Mouse (Mus musculus): ENCODE data around the gene Foxred2.

Gene Foxred2

DNA sequence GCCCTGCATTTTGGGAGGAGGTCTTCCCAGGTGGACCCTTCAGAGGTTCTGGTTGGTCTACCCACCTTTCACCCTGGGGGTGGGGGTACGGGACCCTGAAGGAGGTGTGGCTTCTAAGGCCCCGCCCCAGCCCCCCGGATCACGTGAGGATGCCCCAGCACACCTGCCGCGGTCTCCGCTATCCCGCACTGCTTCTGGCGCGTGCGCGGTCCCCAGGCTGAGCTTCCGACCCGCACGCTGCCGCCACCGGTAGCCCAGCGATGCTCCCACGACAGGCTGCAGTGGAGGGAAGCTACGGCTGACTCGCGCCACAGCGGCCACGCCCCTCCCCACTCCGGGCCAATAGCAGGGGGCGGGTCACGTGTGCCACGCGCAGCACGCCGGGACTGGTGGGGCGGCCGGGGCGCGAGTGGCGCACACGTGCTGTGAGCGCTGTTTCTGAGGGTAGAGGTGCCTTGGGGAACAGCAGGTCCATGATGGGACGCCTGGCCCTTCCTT is at the start of gene Foxred2:
Gene Foxred2, minus strand, starts transcription at position 319 of the 498 bp plus-strand sequence.
- peak; percentile 90 for DNase-seq

DNA sequence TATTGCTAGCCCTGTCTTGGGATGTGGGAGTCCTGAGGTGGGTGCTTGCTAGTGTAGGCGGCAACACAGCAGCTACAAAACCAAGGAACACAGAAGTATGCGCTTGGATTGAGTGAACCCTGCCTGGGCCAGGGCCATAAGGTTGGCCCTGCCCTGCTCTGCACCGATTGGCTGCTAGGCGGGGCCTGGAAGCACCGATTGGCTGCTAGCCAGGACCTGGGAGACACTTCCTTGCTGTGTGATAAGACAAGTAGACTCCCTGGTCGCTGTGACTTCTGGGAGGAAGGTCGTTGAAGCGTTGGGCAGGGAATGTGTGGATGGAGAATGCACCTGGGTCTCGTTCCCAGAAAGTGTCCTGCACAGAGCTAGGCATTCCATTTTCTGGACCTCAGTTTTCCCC is 47.4 kb upstream of the Foxred2 start:
- DNase-seq = no peak

GRCm38 (mm10) chr15:78001400-78001799 is 44.9 kb upstream of the Foxred2 start:
- no peak for DNase-seq

GRCm38 (mm10) chr15:77988541-77988940 is 32.0 kb upstream of the Foxred2 start:
- peak; percentile 46 for DNase-seq

DNA sequence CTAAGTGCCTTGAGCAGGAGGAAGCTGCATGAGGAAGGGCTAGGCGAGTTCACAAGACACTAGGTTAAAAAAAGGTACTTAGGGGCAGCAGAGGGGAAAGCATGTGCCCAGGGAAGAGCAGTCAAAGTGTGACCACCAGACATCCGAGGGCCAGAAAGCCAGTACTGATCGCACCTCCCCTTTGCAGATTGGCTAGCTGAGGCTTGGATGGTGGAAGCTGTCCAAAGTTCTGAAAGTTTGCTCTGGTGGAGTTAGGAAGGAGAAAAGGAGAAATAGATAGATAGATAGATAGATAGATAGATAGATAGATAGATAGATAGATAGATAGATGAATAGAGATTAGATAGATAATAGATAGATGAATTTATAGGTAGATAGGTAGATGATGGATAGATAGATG is 26.9 kb upstream of the Foxred2 start:
- DNase-seq = no peak

DNA sequence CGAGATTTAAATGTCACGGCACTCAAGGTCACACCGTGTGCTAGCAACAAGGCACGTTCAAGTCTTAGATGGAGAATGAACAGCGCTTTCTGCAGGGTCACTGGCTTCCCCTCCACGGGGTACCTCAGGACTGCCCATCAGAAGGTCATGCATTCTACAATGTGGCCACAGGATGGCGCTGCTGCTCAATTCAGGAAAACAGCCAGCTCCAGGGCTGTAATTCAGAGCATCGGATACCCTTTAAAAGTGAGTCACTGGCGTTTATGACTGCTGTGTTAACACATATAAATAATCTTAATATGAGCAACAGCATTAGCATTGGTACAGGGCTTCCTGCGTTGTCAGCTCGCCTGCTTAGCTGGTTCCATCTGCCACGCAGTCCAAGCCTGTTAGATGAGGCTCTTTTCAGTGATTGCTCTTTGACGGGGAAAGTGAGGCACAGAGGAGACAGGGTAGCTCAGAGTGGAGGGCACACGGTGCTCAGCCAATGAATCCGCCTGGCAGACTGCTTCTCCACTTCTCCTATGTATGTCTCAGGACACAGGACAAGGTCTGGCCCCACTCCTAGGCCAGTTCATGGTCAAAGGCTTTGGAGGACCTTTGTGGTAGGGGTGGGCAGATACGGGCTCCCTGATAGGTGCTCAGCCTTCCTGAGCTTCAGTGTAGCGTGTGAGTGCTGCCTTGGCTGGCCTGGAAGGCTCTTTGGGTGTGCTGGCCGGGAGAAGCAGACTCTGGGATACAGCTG is 25.8 kb upstream of the Foxred2 start:
- peak; percentile 77 for DNase-seq

DNA sequence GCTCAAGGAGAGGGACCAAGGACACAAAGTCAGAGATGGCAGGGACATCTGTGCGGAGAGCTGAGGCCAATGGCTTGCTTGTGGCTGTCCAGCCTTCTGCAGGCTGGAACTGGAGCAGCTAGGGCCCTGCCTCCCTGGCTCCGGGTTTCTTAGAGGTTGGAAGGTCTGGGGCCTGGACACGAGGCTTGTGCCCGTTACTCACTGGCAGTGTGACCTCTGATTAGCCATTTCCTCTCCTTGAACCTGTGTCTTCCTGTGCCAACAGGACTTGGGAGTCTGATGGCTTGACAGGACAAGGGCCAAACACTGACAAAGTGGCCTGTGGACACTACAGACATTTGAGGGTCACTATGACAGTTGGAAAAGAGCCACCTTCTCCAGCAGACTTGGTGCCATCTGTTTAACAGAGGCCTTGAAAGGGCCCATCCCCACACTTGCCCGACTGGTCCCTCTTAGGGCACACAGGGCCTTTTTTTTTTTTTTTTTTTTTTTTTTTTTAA is 24.7 kb upstream of the Foxred2 start:
- DNase-seq = no peak

- peak; percentile 84 for DNase-seq
Measured at GRCm38 (mm10) chr15:77979427-77979865, 22.9 kb upstream of the Foxred2 start.

DNA sequence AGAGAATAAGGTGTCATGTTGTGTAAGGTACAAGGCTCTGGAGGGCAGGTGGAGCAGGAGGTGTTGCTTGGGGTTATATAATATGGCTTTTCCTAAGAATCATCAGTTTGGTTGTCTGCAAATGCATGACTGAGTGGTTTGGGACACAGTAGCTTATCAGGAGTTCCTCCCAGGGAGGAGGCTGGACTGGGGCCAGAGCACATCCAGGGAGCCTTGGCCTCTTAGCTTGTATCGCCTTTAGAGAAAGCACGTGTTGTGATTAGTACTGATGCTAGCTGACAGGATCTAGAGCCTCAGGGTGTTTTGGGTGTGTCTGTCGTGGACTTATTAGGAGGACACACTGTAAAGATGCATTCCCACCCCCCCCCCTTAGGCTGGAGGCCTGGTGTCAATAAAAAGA is 21.1 kb upstream of the Foxred2 start:
- DNase-seq = no peak

- DNase-seq = no peak
Measured at GRCm38 (mm10) chr15:77974165-77974841, 17.8 kb upstream of the Foxred2 start.

GRCm38 (mm10) chr15:77970470-77971292 is 14.2 kb upstream of the Foxred2 start, which contains the start of gene Eif3d:
TSS of gene Eif3d (minus strand) at chr15:77970813.
- DNase-seq = peak; percentile 97

DNA sequence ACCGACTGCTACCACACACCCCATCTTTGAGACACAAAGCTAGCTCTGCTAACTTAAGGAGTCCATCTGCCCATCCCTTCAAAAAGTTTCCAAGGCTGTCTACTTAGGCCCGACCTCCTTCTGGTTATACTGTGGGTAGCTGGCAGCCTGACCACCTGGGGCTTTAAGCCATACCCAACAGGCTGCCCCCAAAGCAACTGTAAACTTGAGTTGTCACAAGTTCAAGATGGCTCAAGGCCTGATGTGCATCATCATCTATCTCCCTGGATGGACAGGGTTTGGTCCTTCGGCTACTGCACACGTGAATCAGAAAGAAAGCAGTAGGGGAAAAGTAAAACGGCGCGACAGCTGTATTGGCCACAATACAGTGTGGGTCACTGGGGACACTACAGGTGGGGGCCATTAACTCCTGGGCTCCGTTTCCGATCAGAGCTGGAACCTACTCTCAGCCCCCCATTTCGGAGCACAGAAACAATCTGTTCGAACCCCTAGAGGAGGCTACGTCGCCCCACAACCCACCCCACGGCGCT is 13.5 kb upstream of the Foxred2 start:
- DNase-seq = no peak

- no peak for DNase-seq
Measured at GRCm38 (mm10) chr15:77965117-77965528, 8.6 kb upstream of the Foxred2 start.

- no peak for DNase-seq
Measured at GRCm38 (mm10) chr15:77962447-77962846, 5.9 kb upstream of the Foxred2 start.

GRCm38 (mm10) chr15:77960693-77961092 is 4.2 kb upstream of the Foxred2 start:
- DNase-seq = no peak

DNA sequence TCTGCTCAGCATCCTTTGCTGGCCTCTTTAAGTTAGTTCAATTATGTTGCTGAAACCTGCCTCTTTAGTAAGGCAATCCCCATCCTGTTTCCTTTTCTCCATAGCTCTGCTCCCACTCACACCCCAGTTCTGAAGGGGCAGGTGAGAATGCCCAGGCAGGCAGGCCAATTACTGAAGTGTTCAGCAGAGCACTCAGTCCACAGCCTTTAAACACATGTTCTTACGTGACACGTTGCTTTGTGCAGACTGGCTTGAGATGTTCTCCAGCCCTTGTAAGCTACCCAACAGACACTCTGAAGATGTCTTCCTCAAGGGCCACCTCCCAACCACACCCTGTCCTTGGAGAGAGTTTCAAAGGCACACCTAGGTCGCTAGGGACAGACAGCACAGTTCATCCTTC is 1.5 kb upstream of the Foxred2 start:
- no peak for DNase-seq

DNA sequence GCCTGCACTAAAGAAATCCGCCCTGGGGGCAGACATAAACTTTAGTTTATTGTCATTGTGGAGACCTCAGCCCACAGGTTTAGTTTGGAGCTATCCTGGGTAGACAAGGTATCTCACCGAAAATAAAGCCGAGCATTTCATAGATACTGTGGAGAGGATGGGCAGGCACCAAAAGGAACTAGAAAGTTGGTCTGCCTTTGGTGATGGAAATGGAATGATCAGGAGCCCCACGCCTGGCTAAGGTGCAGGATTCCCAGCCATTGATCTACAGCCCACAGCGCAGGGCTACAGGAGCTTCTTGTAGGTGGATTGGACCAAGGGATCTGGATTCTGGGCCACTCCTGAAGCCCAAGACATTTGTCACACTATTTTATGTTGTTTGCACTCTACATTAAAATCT is 1.1 kb upstream of the Foxred2 start:
- DNase-seq = no peak

- DNase-seq = no peak
Measured at GRCm38 (mm10) chr15:77955440-77956403, 800 bp downstream of the Foxred2 start.

DNA sequence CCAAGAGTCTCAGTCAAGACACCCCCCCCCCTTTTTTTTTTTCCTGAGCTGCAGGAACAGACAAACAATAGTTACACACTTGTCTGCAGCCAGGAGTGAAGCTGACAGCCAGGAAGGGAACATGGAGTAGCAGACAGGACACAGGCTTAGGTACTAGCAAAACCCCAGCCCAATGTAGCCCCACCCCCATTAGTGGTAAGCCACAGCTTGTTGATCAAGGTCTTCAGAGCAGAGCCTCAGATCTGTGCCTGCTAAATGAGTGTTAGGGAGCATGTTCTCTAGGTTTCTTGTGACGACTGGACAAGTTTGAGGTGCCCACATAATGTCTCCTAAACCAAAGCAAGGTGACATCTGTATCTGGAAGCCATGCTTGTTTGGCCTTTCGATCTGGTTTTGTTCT is 2.2 kb downstream of the Foxred2 start:
- DNase-seq = no peak

- DNase-seq = no peak
Measured at GRCm38 (mm10) chr15:77952921-77953320, 3.6 kb downstream of the Foxred2 start.

DNA sequence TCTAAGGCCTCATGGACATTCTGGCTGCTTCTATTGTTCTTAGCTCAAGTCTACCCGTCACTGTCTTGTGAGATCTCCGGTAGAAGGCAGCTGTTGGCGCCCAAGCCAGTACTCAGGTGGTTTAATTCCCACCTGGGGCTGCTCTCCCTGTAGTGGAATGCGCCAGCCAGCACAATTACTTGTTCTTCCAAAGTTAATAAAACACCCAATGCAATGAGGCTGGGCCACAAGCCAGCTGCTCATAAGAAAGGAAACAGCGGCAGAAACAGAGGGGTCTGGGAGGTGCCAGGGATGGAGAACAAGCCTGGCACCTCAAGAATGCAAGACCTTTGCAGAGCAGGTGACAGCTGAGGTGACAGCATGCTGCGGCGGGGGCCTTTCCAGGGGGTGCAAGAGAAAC is 7.5 kb downstream of the Foxred2 start:
- no peak for DNase-seq

- DNase-seq = no peak
Measured at GRCm38 (mm10) chr15:77945711-77946110, 10.8 kb downstream of the Foxred2 start.

All from right cerebral cortex, adult 18-20 months (tissue).